Mouse (Mus musculus): ENCODE data around the gene Pheta1.

Pheta1 gene

GRCm38 (mm10) chr5:121848743-121849142 is at the start of gene Pheta1:
Gene Pheta1, plus strand, starts transcription at chr5:121848984.
- DNase-seq (ENCODE audit: low spot score) = peak; percentile 95

GRCm38 (mm10) chr5:121807186-121807585 is 41.6 kb upstream of the Pheta1 start:
- DNase-seq (ENCODE audit: low spot score) = no peak

- no peak for DNase-seq (ENCODE audit: low spot score)
These were observed 40.6 kb upstream of the Pheta1 start for GRCm38 (mm10) chr5:121808202-121808601.

GRCm38 (mm10) chr5:121809667-121810224 is 39.0 kb upstream of the Pheta1 start:
- no peak for DNase-seq (ENCODE audit: low spot score)

GRCm38 (mm10) chr5:121810331-121811151 is 38.2 kb upstream of the Pheta1 start:
- no peak for DNase-seq (ENCODE audit: low spot score)

- no peak for DNase-seq (ENCODE audit: low spot score)
These were observed 37.3 kb upstream of the Pheta1 start for GRCm38 (mm10) chr5:121811485-121811931.

- DNase-seq (ENCODE audit: low spot score) = no peak
These were observed 36.1 kb upstream of the Pheta1 start for GRCm38 (mm10) chr5:121812526-121813243.

GRCm38 (mm10) chr5:121813744-121814143 is 35.0 kb upstream of the Pheta1 start:
- no peak for DNase-seq (ENCODE audit: low spot score)

GRCm38 (mm10) chr5:121815067-121815466 is 33.7 kb upstream of the Pheta1 start:
- peak; percentile 81 for DNase-seq (ENCODE audit: low spot score)

- no peak for DNase-seq (ENCODE audit: low spot score)
These were observed 32.9 kb upstream of the Pheta1 start for GRCm38 (mm10) chr5:121815867-121816380.

GRCm38 (mm10) chr5:121816611-121817010 is 32.2 kb upstream of the Pheta1 start:
- no peak for DNase-seq (ENCODE audit: low spot score)

- no peak for DNase-seq (ENCODE audit: low spot score)
These were observed 31.2 kb upstream of the Pheta1 start for GRCm38 (mm10) chr5:121817551-121817950.

GRCm38 (mm10) chr5:121818401-121818800 is 30.4 kb upstream of the Pheta1 start:
- no peak for DNase-seq (ENCODE audit: low spot score)

GRCm38 (mm10) chr5:121818862-121819261 is 29.9 kb upstream of the Pheta1 start:
- DNase-seq (ENCODE audit: low spot score) = no peak

GRCm38 (mm10) chr5:121819559-121819958 is 29.2 kb upstream of the Pheta1 start:
- no peak for DNase-seq (ENCODE audit: low spot score)

- no peak for DNase-seq (ENCODE audit: low spot score)
These were observed 28.6 kb upstream of the Pheta1 start for GRCm38 (mm10) chr5:121820161-121820560.

- DNase-seq (ENCODE audit: low spot score) = no peak
These were observed 28.1 kb upstream of the Pheta1 start for GRCm38 (mm10) chr5:121820657-121821056.

GRCm38 (mm10) chr5:121821116-121821515 is 27.7 kb upstream of the Pheta1 start:
- no peak for DNase-seq (ENCODE audit: low spot score)

- no peak for DNase-seq (ENCODE audit: low spot score)
These were observed 27.2 kb upstream of the Pheta1 start for GRCm38 (mm10) chr5:121821552-121821951.

- DNase-seq (ENCODE audit: low spot score) = no peak
These were observed 25.8 kb upstream of the Pheta1 start for GRCm38 (mm10) chr5:121822786-121823505.

GRCm38 (mm10) chr5:121823668-121824067 is 25.1 kb upstream of the Pheta1 start:
- DNase-seq (ENCODE audit: low spot score) = no peak

- DNase-seq (ENCODE audit: low spot score) = no peak
These were observed 24.7 kb upstream of the Pheta1 start for GRCm38 (mm10) chr5:121824121-121824520.

Data from embryo, embryonic 10.5 days (tissue).